Mouse (Mus musculus): Measurements from ENCODE around the gene Rorc. TPM values are rescaled to one million over a fixed set of nuclear protein-coding genes. Genes with fewer than 3 reads are reported as not detected.

Rorc gene
- total and polyA plus RNA-seq, 3 experiments, result not detected

DNA sequence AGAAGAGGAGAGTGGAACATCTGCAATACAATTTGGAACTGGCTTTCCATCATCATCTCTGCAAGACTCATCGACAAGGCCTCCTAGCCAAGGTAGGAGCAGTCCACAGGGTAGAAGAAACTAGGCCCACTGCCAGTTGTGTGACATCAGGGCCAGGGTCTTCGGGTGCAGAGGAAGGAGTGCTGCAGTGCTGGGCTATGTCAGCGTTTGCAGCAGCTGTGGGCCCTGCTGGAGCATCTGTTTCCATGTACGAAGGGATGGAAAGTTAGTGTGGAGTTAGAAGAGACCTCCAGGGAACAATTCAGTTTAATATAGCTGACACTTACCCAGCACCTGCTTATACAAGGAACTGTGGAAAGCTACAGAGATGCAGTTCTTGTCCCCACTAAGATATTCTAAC, 20.5 kb downstream of the Rorc start:
- Histone ChIP-seq H3K9me3 (replicated peaks; ENCODE audit: insufficient read depth, low read length) (no peaks in the 10 kb centered on the region), H3K36me3 (ENCODE audit: control insufficient read depth in 1 of 2, insufficient read depth in 2 of 2, low read length in 2 of 2) (no peaks in the 10 kb centered on the region), H3K9ac (ENCODE audit: control insufficient read depth, low read depth, low read length, poor library complexity, severe bottlenecking) (no peak overlapping the region), H3K27ac (ENCODE audit: control insufficient read depth, low read depth, low read length) (no peak overlapping the region), H3K4me3 (ENCODE audit: control insufficient read depth in 1 of 2, insufficient read depth in 1 of 2, low read depth in 2 of 2, low read length in 2 of 2) (no peak overlapping the region), H3K4me1 (ENCODE audit: control insufficient read depth in 1 of 2, insufficient read depth in 2 of 2, low read length in 2 of 2) (no peaks in the 10 kb centered on the region), H3K27me3 (ENCODE audit: control insufficient read depth in 1 of 2, insufficient read depth in 2 of 2, low read length in 2 of 2) (peaks cover 11 to 15% of the 10 kb centered on the region in 2 experiments), H3K79me2 (ENCODE audit: control insufficient read depth, insufficient read depth, low read length, poor library complexity) (no peaks in the 10 kb centered on the region)
- TF ChIP-seq MAZ (IDR thresholded peaks at IDR 0.05; ENCODE audit: low read depth, low read length), result no peak
- no peak for DNase-seq (ENCODE audit: low read depth, low spot score)

DNA sequence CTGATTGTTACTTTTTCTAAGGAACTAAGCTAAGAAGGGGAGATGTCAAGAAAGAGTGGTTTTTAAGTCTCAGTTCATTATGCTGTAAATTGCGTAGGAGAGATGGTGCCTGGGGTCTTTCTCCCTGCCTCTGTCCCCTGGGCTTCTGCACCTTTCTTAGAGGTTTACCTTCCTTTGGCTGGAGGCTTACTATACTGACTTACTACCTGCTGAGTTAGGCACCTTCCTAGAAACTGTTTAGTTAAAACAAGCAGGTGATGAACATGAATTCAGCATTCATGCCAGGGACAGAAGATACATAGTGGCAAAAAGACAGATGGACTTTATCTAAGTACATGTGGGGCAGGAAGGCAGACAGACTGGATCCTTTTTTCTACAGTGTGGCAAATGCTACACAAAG, 23.7 kb downstream of the Rorc start:
- TF ChIP-seq NRF1 (IDR thresholded peaks at IDR 0.05; ENCODE audit: insufficient read depth, low read depth, low read length, poor library complexity, severe bottlenecking) (no peak), TCF12 (IDR thresholded peaks at IDR 0.05; ENCODE audit: low read depth, low read length) (no peak)
- no peak overlapping the region for H3K27ac ChIP-seq (ENCODE audit: control insufficient read depth, low read depth, low read length)
- H3K79me2 ChIP-seq (ENCODE audit: control insufficient read depth, insufficient read depth, low read length, poor library complexity), result no peaks in the 10 kb centered on the region
- no peaks in the 10 kb centered on the region for H3K4me1 ChIP-seq (ENCODE audit: control insufficient read depth in 1 of 2, insufficient read depth in 2 of 2, low read length in 2 of 2)
- H3K4me3 ChIP-seq (ENCODE audit: control insufficient read depth in 1 of 2, insufficient read depth in 1 of 2, low read depth in 2 of 2, low read length in 2 of 2), result no peak overlapping the region
- no peaks in the 10 kb centered on the region for H3K36me3 ChIP-seq (ENCODE audit: control insufficient read depth in 1 of 2, insufficient read depth in 2 of 2, low read length in 2 of 2)
- H3K9me3 ChIP-seq (replicated peaks; ENCODE audit: insufficient read depth, low read length), result no peaks in the 10 kb centered on the region
- no peak overlapping the region for H3K9ac ChIP-seq (ENCODE audit: control insufficient read depth, low read depth, low read length, poor library complexity, severe bottlenecking)
- DNase-seq (ENCODE audit: low read depth, low spot score), result no peak
- peaks cover 15 to 16% of the 10 kb centered on the region in 2 experiments for H3K27me3 ChIP-seq (ENCODE audit: control insufficient read depth in 1 of 2, insufficient read depth in 2 of 2, low read length in 2 of 2)

DNA sequence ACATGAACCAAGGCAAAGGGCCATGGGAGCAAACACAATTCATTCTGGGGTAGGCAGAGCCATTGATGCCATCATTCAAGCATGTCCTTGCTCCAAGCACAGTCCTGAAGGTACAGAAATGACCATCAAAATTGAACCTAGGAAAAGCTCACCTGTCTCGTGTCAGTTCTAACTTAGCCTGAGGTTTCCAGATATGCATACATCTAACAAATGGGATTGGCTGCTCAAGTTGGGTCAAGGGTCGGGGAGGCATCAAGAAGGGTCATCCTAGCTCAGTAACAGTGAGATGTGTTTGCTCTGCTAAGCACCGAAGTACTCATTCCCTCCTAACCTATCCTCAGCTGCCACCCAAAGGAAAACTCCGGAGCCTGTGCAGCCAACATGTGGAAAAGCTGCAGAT, 24.3 kb downstream of the Rorc start:
- no peaks in the 10 kb centered on the region for H3K4me1 ChIP-seq (ENCODE audit: control insufficient read depth in 1 of 2, insufficient read depth in 2 of 2, low read length in 2 of 2)
- H3K27me3 ChIP-seq (ENCODE audit: control insufficient read depth in 1 of 2, insufficient read depth in 2 of 2, low read length in 2 of 2), result peaks cover 15 to 18% of the 10 kb centered on the region in 2 experiments
- no peaks in the 10 kb centered on the region for H3K79me2 ChIP-seq (ENCODE audit: control insufficient read depth, insufficient read depth, low read length, poor library complexity)
- H3K9me3 ChIP-seq (replicated peaks; ENCODE audit: insufficient read depth, low read length), result no peaks in the 10 kb centered on the region
- DNase-seq (ENCODE audit: low read depth, low spot score), result no peak
- no peak for TF ChIP-seq RAD21 (IDR thresholded peaks at IDR 0.05; ENCODE audit: low read depth, low read length)
- TF ChIP-seq TCF12 (IDR thresholded peaks at IDR 0.05; ENCODE audit: low read depth, low read length), result no peak
- TF ChIP-seq SMC3 (IDR thresholded peaks at IDR 0.05; ENCODE audit: low read depth, low read length), result no peak
- no peak for TF ChIP-seq GATA1 (IDR thresholded peaks at IDR 0.05; ENCODE audit: low read depth, low read length)
- TF ChIP-seq POLR2AphosphoS2 (IDR thresholded peaks at IDR 0.05; ENCODE audit: low read length), result no peak
- TF ChIP-seq NRF1 (IDR thresholded peaks at IDR 0.05; ENCODE audit: insufficient read depth, low read depth, low read length, poor library complexity, severe bottlenecking), result no peak
- TF ChIP-seq MEF2A (IDR thresholded peaks at IDR 0.05; ENCODE audit: extremely low read depth, insufficient replicate concordance, low read depth, low read length, poor library complexity, severe bottlenecking), result no peak
- TF ChIP-seq CHD2 (IDR thresholded peaks at IDR 0.05; ENCODE audit: low read length), result no peak
- no peak for TF ChIP-seq JUND (IDR thresholded peaks at IDR 0.05; ENCODE audit: low read depth, low read length)
- TF ChIP-seq USF1 (IDR thresholded peaks at IDR 0.05; ENCODE audit: low read depth, low read length), result no peak
- TF ChIP-seq MYC (IDR thresholded peaks at IDR 0.05; ENCODE audit: low read depth, low read length), result no peak
- no peak for TF ChIP-seq ETS1 (IDR thresholded peaks at IDR 0.05; ENCODE audit: low read depth, low read length)
- no peak for TF ChIP-seq BHLHE40 (IDR thresholded peaks at IDR 0.05; ENCODE audit: borderline replicate concordance, low read depth, low read length)
- H3K4me3 ChIP-seq (ENCODE audit: control insufficient read depth in 1 of 2, insufficient read depth in 1 of 2, low read depth in 2 of 2, low read length in 2 of 2), result no peak overlapping the region
- no peaks in the 10 kb centered on the region for H3K36me3 ChIP-seq (ENCODE audit: control insufficient read depth in 1 of 2, insufficient read depth in 2 of 2, low read length in 2 of 2)
- H3K27ac ChIP-seq (ENCODE audit: control insufficient read depth, low read depth, low read length), result no peak overlapping the region
- no peak overlapping the region for H3K9ac ChIP-seq (ENCODE audit: control insufficient read depth, low read depth, low read length, poor library complexity, severe bottlenecking)

Data from MEL (cell line).